9 mouse cellular contexts compared by ENCODE assay signal in genomic region chr12:12937088-12937487, GRCm38 (mm10). TPM values are rescaled to one million over a fixed set of nuclear protein-coding genes. Genes with fewer than 3 reads are reported as not detected.
DNase-seq lines count a peak whose midpoint lies in the region; ATAC-seq and TF ChIP-seq lines count a peak whose summit lies in the region.
"Had no signal": no experiment of that assay in that cellular context is flagged by ENCODE, and none has a peak within 500 bp of the region (broad histone marks: within the 10 kb centered on the region; RNA-seq: fewer than 3 reads in every experiment).

No protein-coding gene starts in this region.

- H3K4me3 ChIP-seq in heart, embryonic 11.5 days (ENCODE audit: low read depth, low read length), result no peak overlapping the region
- peak overlapping the region; percentile 99 for H3K4me3 ChIP-seq in E14TG2a.4 (replicated peaks; ENCODE audit: low read length)
- H3K4me3 ChIP-seq in forebrain, embryonic 14.5 days (ENCODE audit: low read depth, low read length), result peak overlapping the region; percentile 90
- H3K4me3 ChIP-seq in limb, embryonic 11.5 days (ENCODE audit: low read depth, low read length), result peak overlapping the region; percentile 89

- H3K9ac ChIP-seq in heart, embryonic 11.5 days (ENCODE audit: low read depth, low read length), result no peak overlapping the region
- peak overlapping the region; percentile 98 for H3K9ac ChIP-seq in forebrain, embryonic 14.5 days (ENCODE audit: low read length)
- peak overlapping the region; percentile 45; the same call in 1 of the 2 replicates for H3K9ac ChIP-seq in limb, embryonic 11.5 days (ENCODE audit: low read length)

- TF ChIP-seq CTCF in E14TG2a.4 (conservative IDR thresholded peaks at IDR 0.05; ENCODE audit: low read length), result no peak

- no peaks in the 10 kb centered on the region for H3K9me3 ChIP-seq in heart, embryonic 11.5 days (replicated peaks; ENCODE audit: control insufficient read depth, low read length)
- no peaks in the 10 kb centered on the region for H3K9me3 ChIP-seq in E14TG2a.4 (ENCODE audit: low read length)
- no peaks in the 10 kb centered on the region for H3K9me3 ChIP-seq in forebrain, embryonic 14.5 days (replicated peaks; ENCODE audit: control insufficient read depth, low read length)
- H3K9me3 ChIP-seq in limb, embryonic 11.5 days (ENCODE audit: control insufficient read depth, low read length), result no peaks in the 10 kb centered on the region

- DNase-seq in heart, postnatal 10 days, result no peak
- peak; percentile 8 for DNase-seq in forebrain, embryonic 14.5 days (ENCODE audit: low spot score)
- DNase-seq in limb, embryonic 11.5 days (ENCODE audit: low spot score), result peak; percentile 37
- DNase-seq in right cerebral cortex, postnatal 25 days, result peak; percentile 33
- DNase-seq in gastrocnemius, adult 8-10 months (ENCODE audit: low spot score in 2 of 2), result no peak

- ATAC-seq in heart, embryonic 11.5 days (replicated peaks; ENCODE audit: insufficient number of reproducible peaks, low FRiP score, low TSS enrichment), result no peak
- ATAC-seq in forebrain, embryonic 14.5 days, result no peak
- no peak for ATAC-seq in limb, embryonic 11.5 days (ENCODE audit: insufficient number of reproducible peaks, low FRiP score, low TSS enrichment, low read depth)
- no peak for ATAC-seq in inflammation-experienced regulatory T-cells, adult 6 months

- H3K27me3 ChIP-seq in heart, embryonic 11.5 days (ENCODE audit: control insufficient read depth, insufficient read depth, low read length), result no peaks in the 10 kb centered on the region
- H3K27me3 ChIP-seq in E14TG2a.4 (ENCODE audit: insufficient read depth, low read length), result no peaks in the 10 kb centered on the region
- no peaks in the 10 kb centered on the region for H3K27me3 ChIP-seq in forebrain, embryonic 14.5 days (replicated peaks; ENCODE audit: control insufficient read depth, insufficient read depth, low read length)
- no peaks in the 10 kb centered on the region for H3K27me3 ChIP-seq in limb, embryonic 11.5 days (ENCODE audit: control insufficient read depth, insufficient read depth, low read length)

- H3K36me3 ChIP-seq in heart, embryonic 11.5 days (ENCODE audit: control insufficient read depth, insufficient read depth, low read length), result peaks cover 12% of the 10 kb centered on the region; the same call in 1 of the 2 replicates
- H3K36me3 ChIP-seq in E14TG2a.4 (ENCODE audit: insufficient read depth, low read length), result peaks cover 72% of the 10 kb centered on the region
- peaks cover 51% of the 10 kb centered on the region for H3K36me3 ChIP-seq in forebrain, embryonic 14.5 days (ENCODE audit: control insufficient read depth, insufficient read depth, low read length)
- H3K36me3 ChIP-seq in limb, embryonic 11.5 days (ENCODE audit: control insufficient read depth, insufficient read depth, low read length), result peaks cover 4% of the 10 kb centered on the region
- H3K36me3 ChIP-seq: G1E had no signal

- H3K4me1 ChIP-seq in heart, embryonic 11.5 days (ENCODE audit: control insufficient read depth, insufficient read depth, low read length), result peaks cover 4% of the 10 kb centered on the region; the same call in 1 of the 2 replicates
- H3K4me1 ChIP-seq in E14TG2a.4 (replicated peaks; ENCODE audit: low read depth, low read length), result peaks cover 45% of the 10 kb centered on the region
- peaks cover 2% of the 10 kb centered on the region; the same call in 1 of the 2 replicates for H3K4me1 ChIP-seq in forebrain, embryonic 14.5 days (ENCODE audit: control insufficient read depth, insufficient read depth, low read length)
- peaks cover 17% of the 10 kb centered on the region for H3K4me1 ChIP-seq in limb, embryonic 11.5 days (ENCODE audit: control insufficient read depth, insufficient read depth, low read length)

- no peak overlapping the region for H3K27ac ChIP-seq in heart, embryonic 11.5 days (ENCODE audit: low read depth, low read length)
- peak overlapping the region; percentile 99; the same call in 1 of the 2 replicates for H3K27ac ChIP-seq in forebrain, embryonic 14.5 days (ENCODE audit: low read depth, low read length)
- peak overlapping the region; percentile 42; the same call in 1 of the 2 replicates for H3K27ac ChIP-seq in limb, embryonic 11.5 days (replicated peaks; ENCODE audit: low read depth, low read length)

- intact Hi-C loops in heart, postnatal 10 days (cut with DNase I), result loop anchor here (5.0 kb wide), 1 partner anchor 155 kb away; no protein-coding TSS in a partner anchor

- WGBS in heart, embryonic 11.5 days (ENCODE audit: insufficient replicate concordance), result 78% methylated on average over 30 of the region's 30 CpGs
- 48% methylated on average over 30 of the region's 30 CpGs for WGBS in forebrain, embryonic 14.5 days
- 65% methylated on average over 30 of the region's 30 CpGs for WGBS in limb, embryonic 11.5 days

- peak overlapping the region; percentile 91; the same call in 1 of the 2 replicates for H3K4me2 ChIP-seq in heart, embryonic 11.5 days
- H3K4me2 ChIP-seq in forebrain, embryonic 14.5 days (ENCODE audit: low read length), result peak overlapping the region; percentile 90
- H3K4me2 ChIP-seq in limb, embryonic 11.5 days (ENCODE audit: low read depth, severe bottlenecking), result peak overlapping the region; percentile 93

RNA-seq across cellular contexts. Expression of gene Mycn, which starts 4.6 kb away (rescaled TPM):
- polyA plus RNA-seq in heart, embryonic 11.5 days (2014; fragmentation: Nextera tagmentation; extraction: Ambion mirVana), result 53.3 and 58.4 TPM in 2 replicates
- 10 to 100 TPM; 11.7 to 14.5 TPM for total RNA-seq in heart, postnatal 10 days (2021)
- polyA plus RNA-seq in forebrain, embryonic 14.5 days (2014; fragmentation: Nextera tagmentation; extraction: Ambion mirVana), result 103 and 132 TPM in 2 replicates
- polyA plus RNA-seq in limb, embryonic 11.5 days (2014; fragmentation: Nextera tagmentation; extraction: Ambion mirVana), result 115 and 120 TPM in 2 replicates
- total RNA-seq in gastrocnemius, adult 8-10 months (2022), result 1 to 10 TPM in 1 of 4 experiments, under 1 TPM in 3; 0.34 to 3.5 (median 0.63) TPM
- polyA plus RNA-seq in inflammation-experienced regulatory T-cells, adult 6 months (2017; shearing (Covaris generic)), result not detected
- polyA plus RNA-seq: G1E had no signal

Comparison
In these comparisons a context has a peak if more than half of its experiments do, and no peak if none do; other contexts are left out.
1. DNase-seq: peak in forebrain, embryonic 14.5 days (single experiment), limb, embryonic 11.5 days (single experiment) and right cerebral cortex, postnatal 25 days (single experiment); none in heart, postnatal 10 days (0 of 2) and gastrocnemius, adult 8-10 months (0 of 2).
2. RNA of gene Mycn, which starts 4.6 kb away (polyA plus RNA-seq): 115 to 120 TPM in limb, embryonic 11.5 days, 103 to 132 TPM in forebrain, embryonic 14.5 days and 53.3 to 58.4 TPM in heart, embryonic 11.5 days; not detected in inflammation-experienced regulatory T-cells, adult 6 months; every median in the first group is over 10 times any median in the second.
3. Peak in every context shown above with its lines, with median percentiles within 50 percentile points of each other: H3K4me2 ChIP-seq.